Mouse (Mus musculus) heart, embryonic 15.5 days (tissue): ENCODE measurements at regions not wholly inside any gene's neighbourhood (a gene's known extent, or its start where the extent isn't known, plus 50 kb on each side); places are given as distances from the start of the nearest gene placed in this dataset.

Experiments used
- ATAC-seq: fragments of 200-750 bp; cut with Nextera tagmentation; replicated peaks from 2 replicates; pipeline ENCODE4 v1.8.0; 2017; ENCODE audit warnings: low read depth, moderate TSS enrichment; ENCODE audit not compliant: insufficient number of reproducible peaks, insufficient read depth, low FRiP score
- H3K27ac ChIP-seq: fragments of 300-500 bp; sonication (generic); 2 replicates; pipeline ENCODE4 v1.5.1; 2015; ENCODE audit warnings: mild to moderate bottlenecking, inconsistent platforms
- H3K27me3 ChIP-seq: fragments of 300-500 bp; sonication (generic); 2 replicates; pipeline ENCODE4 v1.6.1; 2015; ENCODE audit warnings: inconsistent platforms
- H3K36me3 ChIP-seq: fragments of 300-500 bp; sonication (generic); 2 replicates; pipeline ENCODE4 v1.6.1; 2015; ENCODE audit warnings: mild to moderate bottlenecking, inconsistent platforms
- H3K4me1 ChIP-seq: fragments of 300-500 bp; sonication (generic); replicated peaks from 2 replicates; pipeline ENCODE4 v1.6.1; 2015; ENCODE audit warnings: inconsistent platforms
- H3K4me2 ChIP-seq: fragments of 300-500 bp; sonication (generic); 2 replicates; pipeline ENCODE4 v1.6.1; 2015; ENCODE audit warnings: inconsistent platforms, mild to moderate bottlenecking, moderate library complexity
- H3K4me3 ChIP-seq: fragments of 300-500 bp; sonication (generic); 2 replicates; pipeline ENCODE4 v1.5.1; 2015; ENCODE audit warnings: mild to moderate bottlenecking, inconsistent platforms
- H3K9ac ChIP-seq: fragments of 300-500 bp; sonication (generic); 2 replicates; pipeline ENCODE4 v1.6.1; 2015; ENCODE audit warnings: mild to moderate bottlenecking, inconsistent platforms
- H3K9me3 ChIP-seq: fragments of 300-500 bp; sonication (generic); replicated peaks from 2 replicates; pipeline ENCODE4 v1.6.1; 2016; ENCODE audit warnings: inconsistent platforms
- WGBS: fragments of 180-500 bp; shearing (Covaris S2); methylation state at CpG from one replicate; pipeline ENCODE4 v1.1.7; 2015; ENCODE audit warnings: mixed read lengths; 5-methylcytosine and 5-hydroxymethylcytosine counted together

DNA sequence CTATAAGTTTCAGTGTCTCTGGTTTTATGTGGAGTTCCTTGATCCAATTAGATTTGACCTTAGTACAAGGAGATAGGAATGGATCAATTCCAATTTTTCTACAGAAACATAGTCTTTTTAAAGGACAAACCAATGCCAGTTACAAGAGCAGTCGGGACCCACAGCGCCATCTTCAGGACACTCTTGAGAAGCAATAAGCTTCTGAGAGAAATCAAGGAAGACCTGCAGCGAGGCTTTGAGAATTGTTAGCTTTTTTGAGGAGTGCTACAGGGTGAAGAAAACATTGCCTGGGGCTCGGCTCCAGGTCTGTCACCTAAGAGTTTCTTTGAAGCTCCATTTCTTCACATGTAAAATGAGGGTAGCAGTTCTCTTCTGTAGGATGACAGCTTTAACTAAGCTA, 112.0 kb upstream of the Ppm1h start:
- whole genome bisulfite sequencing, result 52% methylated on average over 4 of the region's 4 CpGs
- Histone ChIP-seq H3K27ac (no peak overlapping the region), H3K9ac (no peak overlapping the region), H3K9me3 (no peaks in the 10 kb centered on the region), H3K27me3 (no peaks in the 10 kb centered on the region), H3K4me1 (no peaks in the 10 kb centered on the region), H3K4me3 (no peak overlapping the region), H3K36me3 (no peaks in the 10 kb centered on the region), H3K4me2 (no peak overlapping the region)
- no peak for ATAC-seq

DNA sequence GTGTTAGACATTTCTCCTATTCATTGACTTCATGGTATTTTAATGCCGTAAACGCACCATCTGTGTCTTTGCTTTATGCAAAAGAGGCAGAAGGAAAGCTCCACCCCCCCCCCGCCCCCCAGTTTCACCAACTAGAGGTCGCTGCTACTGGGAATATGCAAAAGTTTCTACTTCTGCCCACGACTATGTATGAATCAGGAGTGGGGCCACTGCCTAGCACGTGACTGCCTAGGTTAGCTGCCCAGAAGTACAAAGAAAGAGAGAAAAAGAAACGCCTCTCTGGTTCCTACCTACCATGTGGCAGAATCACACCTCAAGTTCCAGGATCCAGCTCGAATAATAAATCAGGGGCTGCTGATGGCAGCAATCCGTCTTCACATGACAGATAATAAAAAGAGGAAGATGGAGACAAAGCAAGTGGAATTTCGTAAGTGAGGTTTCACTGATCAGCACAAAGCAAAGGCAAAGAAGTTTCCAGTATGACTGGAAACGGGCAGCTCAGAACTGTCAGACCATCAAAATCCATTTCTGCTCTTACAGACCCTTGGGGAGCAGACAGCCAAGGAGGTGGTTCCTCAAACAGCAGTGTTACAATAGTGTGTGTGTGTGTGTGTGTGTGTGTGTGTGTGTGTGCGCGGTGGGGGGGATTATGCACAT, 108.9 kb upstream of the Ppm1h start:
- peaks cover 3% of the 10 kb centered on the region; the same call in 1 of the 2 replicates for H3K4me1 ChIP-seq
- H3K4me2 ChIP-seq, result no peak overlapping the region
- no peak overlapping the region for H3K9ac ChIP-seq
- no peaks in the 10 kb centered on the region for H3K27me3 ChIP-seq
- H3K27ac ChIP-seq, result no peak overlapping the region
- WGBS, result 75% methylated on average over 13 of the region's 13 CpGs
- H3K36me3 ChIP-seq, result no peaks in the 10 kb centered on the region
- ATAC-seq, result no peak
- no peak overlapping the region for H3K4me3 ChIP-seq
- H3K9me3 ChIP-seq, result no peaks in the 10 kb centered on the region

DNA sequence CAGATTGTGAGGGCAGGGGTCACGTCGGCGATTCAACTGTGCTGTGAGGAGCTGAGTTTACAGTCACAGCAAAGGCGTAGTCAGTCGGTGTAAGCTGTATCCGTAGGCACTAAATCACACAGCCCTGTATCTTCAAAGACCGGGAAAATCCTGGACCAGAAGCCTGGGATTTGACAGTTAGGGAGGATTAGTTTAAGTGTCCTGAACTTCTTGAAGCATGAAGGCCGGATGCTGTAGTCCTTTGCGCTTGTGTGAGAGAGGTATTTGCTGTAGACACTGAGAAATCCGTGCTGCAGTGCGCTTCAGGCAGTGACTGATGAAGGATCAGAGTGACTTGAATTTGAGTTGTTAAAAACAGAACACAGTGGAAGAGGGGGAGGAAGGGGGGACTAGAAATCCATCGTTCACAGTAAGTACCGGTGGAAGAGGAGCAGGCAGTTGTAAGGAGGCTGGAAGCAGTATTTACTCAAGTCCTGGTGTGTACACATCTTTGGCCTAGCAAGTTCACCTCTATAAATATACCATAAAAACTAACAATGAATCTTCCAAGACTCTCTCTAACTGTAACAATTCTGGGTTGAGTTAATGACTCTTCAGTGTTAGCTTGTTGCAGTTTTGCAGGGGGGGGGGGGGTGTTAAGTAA, 107.5 kb upstream of the Ppm1h start:
- H3K36me3 ChIP-seq, result no peaks in the 10 kb centered on the region
- H3K27me3 ChIP-seq, result no peaks in the 10 kb centered on the region
- H3K9me3 ChIP-seq, result no peaks in the 10 kb centered on the region
- 38% methylated on average over 13 of the region's 13 CpGs for WGBS
- no peak for ATAC-seq
- no peak overlapping the region for H3K4me3 ChIP-seq
- H3K27ac ChIP-seq, result no peak overlapping the region
- peaks cover 3% of the 10 kb centered on the region; the same call in 1 of the 2 replicates for H3K4me1 ChIP-seq
- H3K9ac ChIP-seq, result no peak overlapping the region
- no peak overlapping the region for H3K4me2 ChIP-seq

DNA sequence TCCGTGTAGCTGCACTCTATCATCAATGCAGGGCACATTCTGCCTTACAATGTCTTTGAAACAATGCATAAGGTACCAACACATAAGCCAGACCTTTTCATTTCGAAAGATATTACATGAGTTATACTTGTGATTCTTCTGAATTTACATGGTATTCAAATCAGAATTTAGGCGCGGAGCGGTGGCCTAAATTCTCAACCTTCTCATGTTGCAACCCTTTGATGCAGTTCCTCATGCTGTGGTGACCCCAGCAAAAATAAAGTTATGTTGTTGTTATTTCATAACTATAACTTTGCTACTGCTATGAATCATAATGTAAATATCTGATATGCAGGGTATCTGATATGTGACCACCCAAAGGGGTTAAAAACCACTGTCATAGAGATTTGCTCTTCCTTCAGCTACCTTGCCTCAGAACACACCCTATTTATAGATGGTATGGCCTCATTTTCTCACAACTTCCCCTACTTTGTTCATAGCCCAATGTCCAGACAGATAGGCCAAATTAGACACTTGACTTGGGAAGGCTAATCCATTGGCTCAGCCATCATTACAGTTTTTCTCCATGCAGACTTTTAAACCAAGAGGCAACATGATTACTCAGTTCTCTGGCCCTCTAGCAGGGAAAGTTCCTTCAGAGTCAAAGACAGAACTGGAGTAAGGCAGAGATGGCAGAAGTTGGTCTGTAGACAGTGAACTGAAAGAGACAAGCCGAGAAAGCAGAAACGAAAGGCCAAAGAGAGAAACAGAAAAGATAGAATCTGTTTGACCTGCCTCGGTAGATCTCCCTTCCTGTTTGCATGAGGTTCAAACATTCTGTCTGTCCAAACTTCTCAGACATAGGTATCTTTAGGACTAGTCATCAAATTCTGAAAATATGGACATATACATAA, 102.1 kb upstream of the Ppm1h start:
- no peaks in the 10 kb centered on the region for H3K36me3 ChIP-seq
- no peaks in the 10 kb centered on the region for H3K27me3 ChIP-seq
- peaks cover 3% of the 10 kb centered on the region; the same call in 1 of the 2 replicates for H3K4me1 ChIP-seq
- ATAC-seq, result no peak
- 85% methylated on average over 8 of the region's 8 CpGs for WGBS
- H3K9ac ChIP-seq, result no peak overlapping the region
- no peak overlapping the region for H3K4me3 ChIP-seq
- no peak overlapping the region for H3K4me2 ChIP-seq
- no peak overlapping the region for H3K27ac ChIP-seq
- H3K9me3 ChIP-seq, result no peaks in the 10 kb centered on the region

DNA sequence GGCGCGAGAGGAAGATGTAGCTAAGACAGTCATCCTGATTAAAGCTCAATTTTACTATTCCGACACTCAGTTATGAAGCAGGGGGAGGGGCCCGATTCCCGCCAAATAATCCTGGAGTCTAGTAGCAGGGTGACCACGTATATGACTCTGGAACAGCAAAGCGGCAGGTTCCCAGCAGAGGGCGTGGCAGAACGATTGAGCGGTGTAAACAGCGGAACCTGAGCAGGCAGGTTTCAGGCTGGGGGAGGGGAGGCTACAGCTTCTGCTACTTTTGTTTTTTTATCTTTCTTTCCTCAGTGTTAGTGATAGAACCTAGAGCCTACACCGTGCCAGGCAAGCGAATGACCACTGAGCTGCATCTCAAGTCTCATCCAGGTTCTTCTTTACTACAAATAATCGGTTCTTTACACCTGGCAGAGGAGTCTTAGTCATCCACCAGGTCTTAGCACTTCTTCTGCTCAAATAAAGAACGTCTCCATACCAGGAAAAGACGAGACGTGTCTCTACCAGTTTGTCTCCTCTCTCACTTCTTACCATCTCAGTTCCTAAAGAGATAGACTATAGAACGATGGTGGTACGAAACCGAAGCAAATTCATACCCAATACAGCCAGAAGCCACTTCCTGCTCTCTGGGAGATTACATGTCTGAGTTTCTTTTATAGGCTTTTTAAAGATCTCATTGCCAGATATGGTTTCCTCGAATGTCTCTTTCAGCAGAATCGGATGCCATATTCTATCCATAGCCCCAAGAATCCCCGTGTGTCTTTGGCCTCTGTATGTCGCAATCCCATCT, 100.2 kb upstream of the Ppm1h start:
- Histone ChIP-seq H3K9ac (no peak overlapping the region), H3K4me3 (no peak overlapping the region), H3K36me3 (no peaks in the 10 kb centered on the region), H3K27me3 (no peaks in the 10 kb centered on the region), H3K9me3 (no peaks in the 10 kb centered on the region), H3K4me2 (no peak overlapping the region), H3K27ac (no peak overlapping the region), H3K4me1 (peaks cover 3% of the 10 kb centered on the region; the same call in 1 of the 2 replicates)
- ATAC-seq, result no peak
- 55% methylated on average over 24 of the region's 24 CpGs for WGBS

DNA sequence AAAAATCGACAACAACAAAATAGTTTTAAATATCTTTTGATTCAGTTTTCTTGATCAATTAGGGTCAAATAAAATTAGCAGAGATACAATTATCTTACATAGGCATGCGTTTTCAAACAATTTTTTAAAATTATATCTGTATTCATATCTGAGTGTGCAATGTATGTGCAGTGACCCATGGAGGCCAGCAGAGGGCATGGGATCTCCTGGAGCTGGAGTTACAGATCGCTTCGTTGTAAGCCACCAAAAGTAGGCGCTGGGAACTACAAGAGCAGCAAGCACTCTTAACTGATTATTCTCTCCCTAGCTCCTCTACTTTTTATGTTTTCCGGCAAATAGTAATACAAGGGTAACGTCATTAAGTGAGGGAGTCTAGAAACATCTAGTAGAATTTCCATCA, 97.5 kb upstream of the Ppm1h start:
- H3K9me3 ChIP-seq, result no peaks in the 10 kb centered on the region
- 78% methylated on average over 7 of the region's 7 CpGs for WGBS
- no peaks in the 10 kb centered on the region for H3K27me3 ChIP-seq

DNA sequence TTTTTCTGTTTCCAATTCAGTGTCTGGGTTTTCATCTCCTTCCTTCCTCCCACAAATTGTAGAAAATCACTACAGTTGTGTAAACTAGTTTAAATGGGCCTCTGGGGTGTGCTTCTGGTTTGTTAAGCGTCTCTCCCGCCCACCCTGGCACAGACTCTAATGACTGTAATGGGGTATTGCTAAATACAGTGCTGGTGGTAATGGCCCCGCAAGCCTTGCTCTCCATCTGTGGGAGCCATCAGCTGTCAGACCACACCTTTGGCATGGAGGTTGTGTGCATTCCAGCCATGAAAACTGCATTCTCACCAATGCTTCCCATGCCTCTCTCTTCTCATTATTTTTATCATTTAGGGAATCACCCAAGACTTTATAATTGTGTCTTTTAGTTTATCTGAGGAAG, 91.0 kb upstream of the Ppm1h start:
- H3K4me2 ChIP-seq, result no peak overlapping the region
- H3K9me3 ChIP-seq, result no peaks in the 10 kb centered on the region
- H3K27me3 ChIP-seq, result no peaks in the 10 kb centered on the region
- ATAC-seq, result no peak
- 79% methylated on average over 3 of the region's 3 CpGs for WGBS
- H3K4me1 ChIP-seq, result no peaks in the 10 kb centered on the region
- H3K4me3 ChIP-seq, result no peak overlapping the region
- H3K9ac ChIP-seq, result no peak overlapping the region
- H3K36me3 ChIP-seq, result no peaks in the 10 kb centered on the region
- no peak overlapping the region for H3K27ac ChIP-seq

More for the DNA sequence above, 97.5 kb upstream of the Ppm1h start:
- Histone ChIP-seq H3K4me3 (no peak overlapping the region), H3K27ac (no peak overlapping the region), H3K9ac (no peak overlapping the region), H3K36me3 (no peaks in the 10 kb centered on the region), H3K4me2 (no peak overlapping the region), H3K4me1 (no peaks in the 10 kb centered on the region)
- no peak for ATAC-seq

DNA sequence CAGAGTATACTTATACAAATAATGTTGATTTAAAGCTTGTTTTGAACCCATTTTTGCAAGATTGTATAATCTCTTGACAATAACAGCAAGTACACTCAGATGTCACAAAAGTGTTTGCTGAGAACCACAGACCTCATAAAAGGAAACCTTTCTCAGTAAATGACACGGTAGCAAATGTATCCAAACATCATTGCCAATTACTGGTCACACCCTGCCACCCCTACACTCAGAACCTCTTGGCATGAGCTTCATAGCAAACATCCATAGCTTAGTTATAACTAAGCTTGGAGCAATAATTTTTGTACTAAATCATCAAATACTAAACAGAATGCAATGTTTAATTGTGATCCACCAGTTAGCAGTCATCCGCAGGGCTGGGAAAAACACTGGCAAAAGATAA, 79.1 kb upstream of the Ppm1h start:
- H3K9ac ChIP-seq, result no peak overlapping the region
- H3K27me3 ChIP-seq, result no peaks in the 10 kb centered on the region
- ATAC-seq, result no peak
- H3K9me3 ChIP-seq, result no peaks in the 10 kb centered on the region
- no peak overlapping the region for H3K4me2 ChIP-seq
- WGBS, result 82% methylated on average over 2 of the region's 2 CpGs
- H3K4me3 ChIP-seq, result no peak overlapping the region
- no peak overlapping the region for H3K27ac ChIP-seq
- H3K36me3 ChIP-seq, result no peaks in the 10 kb centered on the region
- 0 out of 2 replicates have a peak, but pooled peaks cover 2% of the 10 kb centered on the region for H3K4me1 ChIP-seq

DNA sequence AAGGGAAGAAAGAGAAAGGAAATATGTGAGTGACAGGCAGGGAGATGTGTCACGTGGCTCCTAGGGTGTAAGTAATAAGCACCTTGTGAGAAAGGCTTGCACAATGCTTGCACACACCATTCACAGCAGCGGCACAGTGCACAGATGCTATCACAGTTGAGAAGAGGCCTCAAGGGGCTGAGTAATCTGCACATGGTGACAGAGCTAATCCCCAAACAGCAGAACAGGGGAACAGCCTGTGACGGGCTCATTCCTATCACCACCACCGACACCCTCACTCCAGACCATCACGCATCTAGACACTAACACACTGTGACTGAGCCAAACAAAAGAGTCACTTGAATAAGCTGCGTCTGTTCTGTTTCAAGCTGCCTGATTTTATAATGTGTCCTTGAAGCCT, 76.2 kb upstream of the Ppm1h start:
- Histone ChIP-seq H3K36me3 (no peaks in the 10 kb centered on the region), H3K27ac (no peak overlapping the region), H3K4me3 (no peak overlapping the region), H3K9me3 (no peaks in the 10 kb centered on the region), H3K4me1 (0 out of 2 replicates have a peak, but pooled peaks cover 2% of the 10 kb centered on the region), H3K9ac (no peak overlapping the region), H3K27me3 (no peaks in the 10 kb centered on the region), H3K4me2 (no peak overlapping the region)
- ATAC-seq, result no peak
- 24% methylated on average over 6 of the region's 6 CpGs for WGBS

DNA sequence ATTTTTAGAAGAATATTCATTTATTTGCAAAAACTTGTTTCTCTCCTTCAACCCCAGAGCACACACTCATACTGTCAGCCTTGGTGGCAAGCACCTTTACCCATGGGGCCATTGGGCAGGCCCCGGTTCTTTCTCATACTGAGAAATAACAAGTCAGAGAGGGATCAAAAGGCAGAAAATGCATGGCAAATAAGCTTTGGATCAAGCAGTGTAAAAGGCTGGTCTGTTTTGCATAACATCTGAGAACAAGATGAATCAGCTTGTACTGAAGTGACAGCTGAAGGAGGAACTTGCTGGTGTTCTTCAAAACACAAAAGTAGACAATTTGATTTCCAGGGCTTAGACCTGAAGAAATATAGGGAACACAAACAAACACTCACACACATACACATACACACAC, 74.6 kb upstream of the Ppm1h start:
- Histone ChIP-seq H3K27ac (no peak overlapping the region), H3K4me3 (no peak overlapping the region), H3K27me3 (no peaks in the 10 kb centered on the region), H3K36me3 (no peaks in the 10 kb centered on the region), H3K9me3 (no peaks in the 10 kb centered on the region), H3K9ac (no peak overlapping the region), H3K4me1 (0 out of 2 replicates have a peak, but pooled peaks cover 2% of the 10 kb centered on the region), H3K4me2 (no peak overlapping the region)
- ATAC-seq, result no peak
- 81% methylated on average over 1 of the region's 1 CpGs for WGBS

DNA sequence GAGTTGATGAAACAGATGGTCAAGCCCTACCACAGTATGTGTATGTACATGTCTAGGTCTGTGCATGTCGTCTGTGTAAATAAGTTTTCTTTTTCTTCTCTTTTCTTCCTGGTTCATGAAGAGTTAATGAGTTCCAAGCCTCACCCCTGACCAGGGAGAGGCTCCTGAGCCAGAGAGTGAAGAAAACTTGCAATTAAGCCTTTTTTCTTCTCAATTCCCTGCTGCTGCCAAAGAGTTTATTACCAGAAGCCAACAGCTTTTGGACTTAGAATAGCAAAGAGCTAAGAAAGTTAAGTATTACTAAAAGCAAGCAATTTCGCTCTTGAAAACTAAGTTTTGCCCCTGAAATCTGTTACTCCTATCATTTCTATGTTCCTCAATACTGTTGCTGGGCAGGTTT, 65.3 kb upstream of the Ppm1h start:
- no peak overlapping the region for H3K27ac ChIP-seq
- H3K4me3 ChIP-seq, result no peak overlapping the region
- H3K36me3 ChIP-seq, result no peaks in the 10 kb centered on the region
- peaks cover 9% of the 10 kb centered on the region for H3K4me1 ChIP-seq
- H3K4me2 ChIP-seq, result no peak overlapping the region
- H3K27me3 ChIP-seq, result no peaks in the 10 kb centered on the region
- no peaks in the 10 kb centered on the region for H3K9me3 ChIP-seq
- no peak overlapping the region for H3K9ac ChIP-seq
- 68% methylated on average over 2 of the region's 2 CpGs for WGBS
- no peak for ATAC-seq
